Mouse (Mus musculus): Measurements from ENCODE around the gene Caml. TPM values are rescaled to one million over a fixed set of nuclear protein-coding genes. Genes with fewer than 3 reads are reported as not detected.
A peak's percentile ranks its signal among the peaks of the same experiment; 100 is the strongest.
"Not testable (repeated sequence)": the region's sequence is repeated elsewhere in the genome, so short reads cannot be mapped to it uniquely, and the experiment has no call there.

The Caml gene
- polyA plus RNA-seq (2016; fragmentation: Nextera tagmentation; extraction: Ambion mirVana): 67.0 and 69.7 TPM in 2 replicates

GRCm38 (mm10) chr13:55622649-55623541 is at the start of gene Caml:
Caml (plus strand) TSS chr13:55623005.
- Histone ChIP-seq H3K4me3 (peak within 1 kb of the TSS; percentile 84), H3K9me3 (no peaks in the 10 kb centered on the region), H3K27me3 (no peaks in the 10 kb centered on the region), H3K4me2 (replicated peaks) (peak within 1 kb of the TSS; percentile 84), H3K9ac (peak within 1 kb of the TSS; percentile 87), H3K36me3 (peaks cover 16% of the 10 kb centered on the region), H3K27ac (peak within 1 kb of the TSS; percentile 89), H3K4me1 (peaks cover 14% of the 10 kb centered on the region)
- WGBS: under 1% methylated on average over 59 of the region's 59 CpGs
- ATAC-seq (ENCODE audit: insufficient number of reproducible peaks, insufficient read depth, low FRiP score, low TSS enrichment): peak; percentile 95

- Histone ChIP-seq H3K27ac (no peak within 1 kb of the TSS), H3K4me2 (replicated peaks) (no peak within 1 kb of the TSS), H3K27me3 (no peaks in the 10 kb centered on the region), H3K4me3 (no peak within 1 kb of the TSS), H3K36me3 (no peaks in the 10 kb centered on the region), H3K4me1 (peaks cover 16% of the 10 kb centered on the region), H3K9ac (no peak within 1 kb of the TSS), H3K9me3 (no peaks in the 10 kb centered on the region)
- no peak for ATAC-seq (ENCODE audit: insufficient number of reproducible peaks, insufficient read depth, low FRiP score, low TSS enrichment)
- 96% methylated on average over 2 of the region's 2 CpGs for WGBS
Observed at GRCm38 (mm10) chr13:55573432-55573831, 49.4 kb upstream of the Caml start, which contains the start of gene Tmed9. Tmed9 (plus strand) TSS chr13:55573732.

GRCm38 (mm10) chr13:55574321-55574720 is 48.5 kb upstream of the Caml start:
- WGBS: 72% methylated on average over 5 of the region's 5 CpGs
- Histone ChIP-seq H3K27ac (no peak overlapping the region), H3K36me3 (no peaks in the 10 kb centered on the region), H3K9ac (no peak overlapping the region), H3K9me3 (no peaks in the 10 kb centered on the region), H3K4me3 (no peak overlapping the region), H3K4me1 (peaks cover 12% of the 10 kb centered on the region), H3K27me3 (no peaks in the 10 kb centered on the region), H3K4me2 (replicated peaks) (no peak overlapping the region)
- no peak for ATAC-seq (ENCODE audit: insufficient number of reproducible peaks, insufficient read depth, low FRiP score, low TSS enrichment)

DNA sequence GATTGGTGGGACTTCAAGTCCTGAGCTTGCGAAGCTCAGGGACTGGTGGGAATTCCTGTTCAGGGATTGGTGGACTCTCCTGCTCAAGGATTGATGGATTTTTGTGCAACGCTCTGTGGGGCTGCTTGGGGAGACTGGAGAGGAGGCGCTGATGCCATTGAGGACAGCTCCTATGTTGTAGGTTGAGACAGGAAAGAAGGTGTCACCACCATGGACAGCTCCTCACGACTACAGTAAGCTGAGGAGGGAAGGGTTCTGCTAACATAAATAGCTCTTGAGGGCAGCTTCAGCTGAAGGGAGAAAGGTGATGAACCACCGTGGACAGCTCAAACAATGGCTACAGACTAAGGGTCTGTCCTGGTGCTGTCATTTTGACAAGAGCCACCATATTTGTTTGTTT is 46.9 kb upstream of the Caml start:
- no peaks in the 10 kb centered on the region for H3K27me3 ChIP-seq
- no peak overlapping the region for H3K4me3 ChIP-seq
- no peak overlapping the region for H3K27ac ChIP-seq
- H3K4me1 ChIP-seq: peaks cover 5% of the 10 kb centered on the region; the same call in 1 of the 2 replicates
- 52% methylated on average over 5 of the region's 5 CpGs for WGBS
- no peak for ATAC-seq (ENCODE audit: insufficient number of reproducible peaks, insufficient read depth, low FRiP score, low TSS enrichment)
- no peaks in the 10 kb centered on the region for H3K9me3 ChIP-seq
- no peak overlapping the region for H3K9ac ChIP-seq
- no peaks in the 10 kb centered on the region for H3K36me3 ChIP-seq
- H3K4me2 ChIP-seq (replicated peaks): no peak overlapping the region

DNA sequence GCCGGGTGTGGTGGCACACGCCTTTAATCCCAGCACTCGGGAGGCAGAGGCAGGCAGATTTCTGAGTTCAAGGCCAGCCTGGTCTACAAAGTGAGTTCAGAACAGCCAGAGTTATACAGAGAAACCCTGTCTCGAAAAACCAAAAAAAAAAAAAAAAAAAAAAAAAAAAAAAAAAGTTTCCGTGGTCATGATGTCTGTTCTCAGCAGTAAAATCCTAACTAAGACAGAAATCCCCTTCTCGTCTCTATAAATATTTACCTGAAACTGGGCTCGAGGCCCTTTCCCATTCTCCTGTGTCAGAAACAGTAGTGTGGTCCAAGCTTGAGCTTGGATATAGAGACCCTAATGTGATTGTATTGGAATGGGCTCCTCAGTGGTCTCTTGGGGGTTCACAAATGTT is 45.9 kb upstream of the Caml start:
- not testable (repeated sequence) for ATAC-seq (ENCODE audit: insufficient number of reproducible peaks, insufficient read depth, low FRiP score, low TSS enrichment); H3K4me3 ChIP-seq; H3K27me3 ChIP-seq; H3K4me1 ChIP-seq; H3K4me2 ChIP-seq (replicated peaks); H3K9me3 ChIP-seq; H3K36me3 ChIP-seq; H3K9ac ChIP-seq; H3K27ac ChIP-seq
- WGBS: 83% methylated on average over 7 of the region's 7 CpGs

DNA sequence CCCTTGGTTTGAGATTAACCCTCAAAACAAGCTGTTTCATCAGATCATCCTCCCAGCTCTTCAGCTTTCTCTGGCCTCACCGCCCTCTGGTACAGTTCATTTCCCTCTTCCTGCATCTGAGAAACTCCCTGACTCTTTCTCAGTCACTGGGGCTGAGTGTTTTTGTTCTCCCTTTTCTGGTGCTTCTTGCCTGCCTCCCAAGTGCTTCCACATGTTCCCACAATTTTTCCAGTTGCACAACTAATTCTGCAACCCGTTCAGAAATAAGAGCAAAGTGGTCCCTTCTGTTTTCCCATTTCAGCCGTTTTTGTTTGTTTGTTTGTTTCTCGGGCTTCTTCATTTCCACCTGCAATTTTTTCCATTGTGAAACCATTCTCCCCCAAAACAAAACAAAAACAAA is 44.7 kb upstream of the Caml start:
- H3K36me3 ChIP-seq: no peaks in the 10 kb centered on the region
- no peak overlapping the region for H3K4me2 ChIP-seq (replicated peaks)
- H3K9ac ChIP-seq: no peak overlapping the region
- H3K4me3 ChIP-seq: no peak overlapping the region
- H3K27me3 ChIP-seq: no peaks in the 10 kb centered on the region
- H3K27ac ChIP-seq: no peak overlapping the region
- WGBS: 75% methylated on average over 4 of the region's 4 CpGs
- no peak for ATAC-seq (ENCODE audit: insufficient number of reproducible peaks, insufficient read depth, low FRiP score, low TSS enrichment)
- no peaks in the 10 kb centered on the region for H3K9me3 ChIP-seq
- H3K4me1 ChIP-seq: no peaks in the 10 kb centered on the region

DNA sequence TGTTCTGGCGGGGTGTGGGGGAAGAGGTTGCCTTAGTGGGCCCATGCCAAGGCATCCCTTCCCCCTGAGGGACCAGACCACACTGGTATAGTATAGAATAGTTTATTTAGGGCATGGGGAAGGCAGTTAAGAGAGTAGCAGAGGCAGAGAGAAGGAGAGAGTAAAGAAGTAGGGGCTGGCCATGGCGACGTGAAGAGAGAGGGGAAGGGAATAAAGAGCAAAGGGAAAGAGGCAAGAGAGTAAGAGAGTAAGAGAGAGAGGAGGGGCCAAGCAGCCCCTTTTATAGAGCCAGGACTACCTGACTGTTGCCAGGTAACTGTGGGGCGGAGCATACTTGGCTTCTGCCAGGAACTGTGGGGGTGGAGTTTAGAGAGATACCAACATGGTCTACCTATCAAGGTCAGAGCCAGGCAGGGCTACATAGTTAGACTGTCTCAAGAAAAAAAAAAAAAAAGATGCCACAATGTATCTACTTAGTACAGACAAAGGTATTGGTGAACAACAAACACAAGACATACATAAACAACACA is 30.8 kb upstream of the Caml start:
- WGBS: 76% methylated on average over 4 of the region's 4 CpGs
- Histone ChIP-seq H3K4me3 (no peak overlapping the region), H3K27ac (no peak overlapping the region), H3K9me3 (no peaks in the 10 kb centered on the region), H3K9ac (no peak overlapping the region), H3K4me1 (peaks cover 11% of the 10 kb centered on the region), H3K4me2 (replicated peaks) (no peak overlapping the region; the same call in 1 of the 2 replicates), H3K36me3 (peaks cover 28% of the 10 kb centered on the region), H3K27me3 (no peaks in the 10 kb centered on the region; the same call in 1 of the 2 replicates)
- ATAC-seq (ENCODE audit: insufficient number of reproducible peaks, insufficient read depth, low FRiP score, low TSS enrichment): 0 out of 2 replicates have a peak, but pooled peaks have one; percentile 42

DNA sequence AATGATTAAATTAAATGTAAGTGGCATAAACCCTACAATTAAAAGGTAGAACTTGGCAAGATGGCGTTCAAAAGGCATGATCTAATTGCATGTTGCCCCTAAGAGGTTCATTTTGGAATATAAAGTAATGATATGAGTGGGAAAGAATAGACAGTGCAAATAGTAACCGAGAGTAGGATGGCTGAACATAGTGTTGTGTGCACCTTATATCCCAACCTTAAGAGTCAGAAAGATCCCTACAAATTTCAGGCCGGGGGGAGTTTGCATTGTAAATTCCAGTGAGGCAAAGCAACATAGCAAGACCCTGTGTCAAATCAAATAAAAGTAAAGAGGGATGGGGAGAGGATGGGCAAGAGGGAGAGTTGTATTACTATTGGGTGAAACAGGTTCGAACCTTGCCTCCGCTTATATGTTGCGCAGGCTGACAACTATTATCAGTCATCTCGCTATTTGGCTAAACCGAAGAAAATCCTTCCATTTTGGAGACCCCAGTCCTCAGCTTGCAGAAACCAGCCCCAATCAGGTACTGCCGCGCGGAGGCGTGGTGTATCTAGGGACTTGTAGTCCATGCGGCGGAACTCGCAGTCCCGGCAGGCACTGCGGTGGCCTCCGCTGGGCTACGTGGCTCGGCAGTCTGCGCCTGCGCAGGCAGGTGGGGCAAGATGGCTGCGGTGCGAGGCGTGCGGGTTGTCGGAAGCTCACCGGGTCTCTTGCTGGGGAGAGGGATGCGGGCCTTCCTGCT is 30.1 kb upstream of the Caml start:
- H3K4me2 ChIP-seq (replicated peaks): peak overlapping the region; percentile 62
- 4% methylated on average over 29 of the region's 29 CpGs for WGBS
- H3K36me3 ChIP-seq: peaks cover 33% of the 10 kb centered on the region
- no peaks in the 10 kb centered on the region; the same call in 1 of the 2 replicates for H3K27me3 ChIP-seq
- peak; percentile 95 for ATAC-seq (ENCODE audit: insufficient number of reproducible peaks, insufficient read depth, low FRiP score, low TSS enrichment)
- H3K4me1 ChIP-seq: peaks cover 11% of the 10 kb centered on the region
- H3K27ac ChIP-seq: peak overlapping the region; percentile 75
- no peaks in the 10 kb centered on the region for H3K9me3 ChIP-seq
- H3K9ac ChIP-seq: peak overlapping the region; percentile 78
- H3K4me3 ChIP-seq: peak overlapping the region; percentile 83

GRCm38 (mm10) chr13:55593254-55593747 is 29.5 kb upstream of the Caml start:
- ATAC-seq (ENCODE audit: insufficient number of reproducible peaks, insufficient read depth, low FRiP score, low TSS enrichment): peak; percentile 29
- Histone ChIP-seq H3K4me1 (peaks cover 11% of the 10 kb centered on the region), H3K9me3 (no peaks in the 10 kb centered on the region), H3K4me2 (replicated peaks) (peak overlapping the region; percentile 62), H3K27ac (peak overlapping the region; percentile 75; the same call in 1 of the 2 replicates), H3K27me3 (no peaks in the 10 kb centered on the region; the same call in 1 of the 2 replicates), H3K4me3 (peak overlapping the region; percentile 83), H3K36me3 (peaks cover 40% of the 10 kb centered on the region), H3K9ac (peak overlapping the region; percentile 78)
- WGBS: 1% methylated on average over 31 of the region's 31 CpGs

GRCm38 (mm10) chr13:55595375-55595774 is 27.4 kb upstream of the Caml start:
- ATAC-seq (ENCODE audit: insufficient number of reproducible peaks, insufficient read depth, low FRiP score, low TSS enrichment): no peak
- Histone ChIP-seq H3K4me3 (no peak overlapping the region), H3K9me3 (no peaks in the 10 kb centered on the region), H3K27ac (no peak overlapping the region), H3K9ac (0 out of 2 replicates have a peak overlapping the region, but pooled peaks have one; percentile 11), H3K36me3 (peaks cover 41% of the 10 kb centered on the region), H3K27me3 (no peaks in the 10 kb centered on the region; the same call in 1 of the 2 replicates), H3K4me2 (replicated peaks) (no peak overlapping the region), H3K4me1 (peaks cover 11% of the 10 kb centered on the region)
- 90% methylated on average over 12 of the region's 12 CpGs for WGBS

- Histone ChIP-seq H3K4me1 (peaks cover 19% of the 10 kb centered on the region), H3K27me3 (no peaks in the 10 kb centered on the region), H3K36me3 (peaks cover 41% of the 10 kb centered on the region), H3K27ac (no peak overlapping the region), H3K4me3 (no peak overlapping the region), H3K4me2 (replicated peaks) (no peak overlapping the region), H3K9ac (no peak overlapping the region), H3K9me3 (no peaks in the 10 kb centered on the region)
- WGBS: 97% methylated on average over 12 of the region's 12 CpGs
- ATAC-seq (ENCODE audit: insufficient number of reproducible peaks, insufficient read depth, low FRiP score, low TSS enrichment): no peak
Observed at GRCm38 (mm10) chr13:55596802-55597201, 26.0 kb upstream of the Caml start.
